Mouse (Mus musculus) megakaryocyte, embryonic 14.5 days (primary cell): ENCODE measurements around the gene St6galnac3. TPM values are rescaled to one million over a fixed set of nuclear protein-coding genes. Genes with fewer than 3 reads are reported as not detected.

ENCODE experiments used
- H3K27me3 ChIP-seq: replicated peaks from 2 replicates; pipeline ENCODE3; 2012; ENCODE audit warnings: inconsistent platforms
- H3K36me3 ChIP-seq: replicated peaks from 2 replicates; pipeline ENCODE3; 2012; ENCODE audit warnings: low read length, inconsistent platforms, mixed read lengths
- H3K4me1 ChIP-seq: 2 replicates; pipeline ENCODE4 v1.6.1; 2012; ENCODE audit warnings: inconsistent platforms
- H3K4me3 ChIP-seq: replicated peaks from 2 replicates; pipeline ENCODE3; 2012; ENCODE audit warnings: moderate library complexity, mild to moderate bottlenecking, inconsistent platforms
- H3K9me3 ChIP-seq: 2 replicates; pipeline ENCODE4 v1.6.1; 2012; ENCODE audit warnings: inconsistent platforms
- FLI1 ChIP-seq: IDR thresholded peaks from 2 replicates; pipeline ENCODE4 v1.6.1; 2012; ENCODE audit warnings: low read length, inconsistent platforms, mixed read lengths
- GATA1 ChIP-seq: IDR thresholded peaks from 3 replicates; pipeline ENCODE4 v1.6.1; 2012; ENCODE audit warnings: mixed read lengths, low read length, inconsistent platforms, borderline replicate concordance
- polyA plus RNA-seq: library from polyadenylated mRNA; stranded (reverse); fragments of >175 nt; gene quantifications from 2 replicates; pipeline ENCODE4 v1.2.3, GENCODE M21; 2012; ENCODE audit warnings: low replicate concordance; ENCODE audit not compliant: insufficient read depth

The St6galnac3 gene
- polyA plus RNA-seq, 1 experiment, result 0.04 TPM

DNA sequence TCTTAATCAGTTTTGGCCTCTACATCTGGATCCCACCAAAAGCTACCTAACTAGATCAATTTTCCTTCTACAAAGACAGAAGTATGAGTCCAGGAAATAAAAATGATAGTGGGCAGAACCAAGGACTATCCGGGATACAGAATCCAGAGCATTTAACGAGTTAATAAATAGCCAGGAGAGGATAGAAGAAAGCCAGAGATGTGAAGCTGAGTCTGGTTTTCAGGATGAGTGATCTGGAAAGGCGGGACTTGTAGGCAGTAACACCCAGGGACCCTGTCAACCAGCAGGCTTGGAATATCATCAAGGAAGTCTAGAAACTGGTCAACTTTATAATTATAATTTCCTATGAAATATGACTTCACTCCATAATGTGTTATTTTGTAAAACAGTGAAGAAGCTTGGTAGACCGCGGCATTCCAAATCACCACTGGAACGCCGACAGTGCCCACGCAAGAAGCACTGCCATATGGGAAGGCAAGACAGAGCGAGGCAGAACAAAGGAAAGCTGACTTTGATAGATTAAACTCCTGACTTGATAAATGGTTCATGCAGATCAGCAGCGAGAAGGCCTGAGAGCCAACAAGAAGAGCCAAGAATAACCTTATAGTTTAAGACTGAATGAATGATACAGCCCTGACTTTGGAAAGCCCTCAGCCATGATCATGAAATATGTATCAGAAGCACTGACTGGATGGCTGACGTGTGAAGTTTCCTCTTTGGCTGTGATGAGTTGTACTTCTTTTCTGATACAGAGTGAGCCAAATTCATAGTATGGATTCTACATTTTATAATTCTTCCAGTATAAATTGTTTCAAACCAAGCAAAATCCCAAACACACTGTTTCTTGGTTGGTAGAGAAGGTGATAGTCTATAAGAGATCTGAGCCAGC, 252.1 kb downstream of the St6galnac3 start:
- H3K4me1 ChIP-seq, result no peaks in the 10 kb centered on the region; the same call in 1 of the 2 replicates
- no peak overlapping the region for H3K4me3 ChIP-seq
- no peaks in the 10 kb centered on the region for H3K27me3 ChIP-seq
- H3K9me3 ChIP-seq, result peaks cover 29% of the 10 kb centered on the region
- H3K36me3 ChIP-seq, result no peaks in the 10 kb centered on the region
- TF ChIP-seq FLI1 (no peak), GATA1 (no peak)

GRCm38 (mm10) chr3:153463849-153464248, 261.1 kb downstream of the St6galnac3 start:
- H3K9me3 ChIP-seq, result peaks cover 54% of the 10 kb centered on the region
- H3K36me3 ChIP-seq, result no peaks in the 10 kb centered on the region
- no peak overlapping the region for H3K4me3 ChIP-seq
- no peaks in the 10 kb centered on the region for H3K27me3 ChIP-seq
- TF ChIP-seq FLI1, result no peak
- no peak for TF ChIP-seq GATA1
- no peaks in the 10 kb centered on the region for H3K4me1 ChIP-seq

- no peak overlapping the region for H3K4me3 ChIP-seq
- peaks cover 9% of the 10 kb centered on the region for H3K4me1 ChIP-seq
- peaks cover 73% of the 10 kb centered on the region for H3K9me3 ChIP-seq
- H3K36me3 ChIP-seq, result no peaks in the 10 kb centered on the region
- TF ChIP-seq FLI1, result no peak
- TF ChIP-seq GATA1, result no peak
- no peaks in the 10 kb centered on the region for H3K27me3 ChIP-seq
These were observed 264.8 kb downstream of the St6galnac3 start for GRCm38 (mm10) chr3:153460173-153460572.

DNA sequence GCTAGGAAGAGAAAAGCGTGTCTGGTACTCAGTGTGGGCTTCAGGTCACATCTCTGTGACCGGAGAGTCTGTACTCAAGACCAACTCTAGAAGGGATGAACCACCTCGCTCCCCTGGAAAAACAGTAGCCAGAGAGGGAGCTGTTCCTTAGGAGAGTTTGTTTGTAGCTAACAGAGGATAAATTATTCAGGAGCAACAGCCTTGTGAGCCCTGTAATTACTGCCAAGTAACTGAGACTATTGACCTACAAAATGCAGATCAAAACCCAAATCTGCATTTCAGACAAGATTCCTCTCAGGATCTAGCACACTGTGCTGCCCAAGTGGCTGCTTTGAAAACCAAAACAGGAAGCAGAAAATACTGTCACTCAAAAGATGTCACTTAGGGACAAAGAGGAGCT, 266.4 kb downstream of the St6galnac3 start:
- Histone ChIP-seq H3K9me3 (peaks cover 64% of the 10 kb centered on the region), H3K36me3 (no peaks in the 10 kb centered on the region), H3K4me3 (no peak overlapping the region), H3K27me3 (no peaks in the 10 kb centered on the region), H3K4me1 (peaks cover 9% of the 10 kb centered on the region)
- TF ChIP-seq FLI1, result no peak
- no peak for TF ChIP-seq GATA1

GRCm38 (mm10) chr3:153457701-153458100, 267.3 kb downstream of the St6galnac3 start:
- Histone ChIP-seq H3K4me1 (peaks cover 9% of the 10 kb centered on the region), H3K9me3 (peaks cover 61% of the 10 kb centered on the region), H3K36me3 (no peaks in the 10 kb centered on the region), H3K4me3 (peak overlapping the region; percentile 59), H3K27me3 (no peaks in the 10 kb centered on the region)
- no peak for TF ChIP-seq GATA1
- no peak for TF ChIP-seq FLI1

GRCm38 (mm10) chr3:153457203-153457602, 267.8 kb downstream of the St6galnac3 start:
- no peak for TF ChIP-seq FLI1
- TF ChIP-seq GATA1, result no peak
- Histone ChIP-seq H3K27me3 (no peaks in the 10 kb centered on the region), H3K9me3 (peaks cover 60% of the 10 kb centered on the region), H3K4me1 (peaks cover 9% of the 10 kb centered on the region), H3K36me3 (no peaks in the 10 kb centered on the region), H3K4me3 (no peak overlapping the region)

DNA sequence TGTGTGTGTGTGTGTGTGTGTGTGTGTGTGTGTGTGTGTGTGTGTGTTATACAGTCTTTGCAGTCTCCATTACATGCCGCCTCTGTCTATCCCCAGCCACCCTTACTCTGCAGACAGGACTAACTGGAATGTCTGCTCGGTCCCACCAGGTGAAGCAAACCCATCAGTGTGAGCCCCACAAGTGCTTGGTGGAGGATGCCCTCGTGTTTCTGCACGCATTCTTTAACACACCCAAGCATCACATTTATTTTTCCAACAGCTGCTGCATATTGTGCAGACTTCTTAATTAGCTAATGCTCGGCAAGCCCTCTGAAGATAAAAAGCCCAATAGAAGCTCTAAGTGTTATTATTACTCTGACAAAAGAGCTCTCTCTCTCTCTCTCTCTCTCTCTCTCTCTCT, 268.7 kb downstream of the St6galnac3 start:
- H3K9me3 ChIP-seq, result peaks cover 55% of the 10 kb centered on the region
- H3K4me1 ChIP-seq, result peaks cover 9% of the 10 kb centered on the region
- H3K36me3 ChIP-seq, result no peaks in the 10 kb centered on the region
- no peaks in the 10 kb centered on the region for H3K27me3 ChIP-seq
- no peak overlapping the region for H3K4me3 ChIP-seq
- TF ChIP-seq GATA1 (no peak), FLI1 (no peak)

- H3K27me3 ChIP-seq, result no peaks in the 10 kb centered on the region
- no peak overlapping the region for H3K4me3 ChIP-seq
- H3K4me1 ChIP-seq, result peaks cover 9% of the 10 kb centered on the region
- TF ChIP-seq FLI1 (no peak), GATA1 (no peak)
- peaks cover 34% of the 10 kb centered on the region for H3K9me3 ChIP-seq
- H3K36me3 ChIP-seq, result no peaks in the 10 kb centered on the region
These were observed 271.6 kb downstream of the St6galnac3 start for GRCm38 (mm10) chr3:153453127-153454049.

DNA sequence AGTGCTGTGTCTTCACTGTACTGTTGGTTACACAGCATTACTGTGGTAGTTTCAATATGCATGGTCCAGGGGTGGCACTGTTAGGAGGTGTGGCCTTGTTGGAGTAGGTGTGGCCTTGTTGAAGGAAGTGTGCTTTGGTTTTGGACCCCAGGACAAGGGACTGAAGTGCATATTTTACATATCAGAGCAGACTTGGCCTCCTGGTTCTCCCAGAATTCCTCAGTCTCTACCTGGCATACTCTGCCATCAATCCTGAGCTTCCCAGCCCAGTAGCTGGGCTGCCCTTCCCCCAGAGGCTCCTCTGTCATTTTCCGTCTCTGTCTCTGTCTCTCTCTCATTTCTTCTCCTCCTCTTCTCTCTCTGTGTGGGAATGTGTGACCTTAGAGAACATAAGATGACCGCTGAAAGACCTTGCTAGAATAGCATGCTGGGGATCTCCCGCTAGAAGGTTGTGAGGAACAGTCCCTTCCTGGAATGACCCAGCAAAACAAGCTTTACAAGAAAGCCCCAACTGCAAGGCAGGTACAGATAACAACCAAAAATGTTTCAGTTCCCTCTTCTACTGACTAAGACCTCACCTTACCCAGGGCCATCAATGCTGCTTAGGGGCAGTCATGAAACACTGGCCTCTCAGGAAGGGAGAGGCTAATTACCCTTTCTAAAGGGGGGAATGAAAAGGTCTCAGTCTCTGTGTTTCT, 272.5 kb downstream of the St6galnac3 start:
- H3K4me1 ChIP-seq, result peaks cover 4% of the 10 kb centered on the region
- H3K27me3 ChIP-seq, result no peaks in the 10 kb centered on the region
- TF ChIP-seq FLI1, result no peak
- TF ChIP-seq GATA1, result no peak
- no peaks in the 10 kb centered on the region for H3K36me3 ChIP-seq
- no peak overlapping the region for H3K4me3 ChIP-seq
- H3K9me3 ChIP-seq, result peaks cover 25% of the 10 kb centered on the region
